Mouse (Mus musculus) erythroblast, embryonic 14.5 days (primary cell): ENCODE data around the gene Ttyh3.

Experiments
- GATA1 ChIP-seq: IDR thresholded peaks from 2 replicates; pipeline ENCODE4 v1.6.1; 2012; ENCODE audit warnings: low read length, inconsistent platforms, mixed read lengths
- TAL1 ChIP-seq: IDR thresholded peaks from 3 replicates; pipeline ENCODE4 v1.6.1; 2012; ENCODE audit warnings: low read length, inconsistent platforms, mixed read lengths

DNA sequence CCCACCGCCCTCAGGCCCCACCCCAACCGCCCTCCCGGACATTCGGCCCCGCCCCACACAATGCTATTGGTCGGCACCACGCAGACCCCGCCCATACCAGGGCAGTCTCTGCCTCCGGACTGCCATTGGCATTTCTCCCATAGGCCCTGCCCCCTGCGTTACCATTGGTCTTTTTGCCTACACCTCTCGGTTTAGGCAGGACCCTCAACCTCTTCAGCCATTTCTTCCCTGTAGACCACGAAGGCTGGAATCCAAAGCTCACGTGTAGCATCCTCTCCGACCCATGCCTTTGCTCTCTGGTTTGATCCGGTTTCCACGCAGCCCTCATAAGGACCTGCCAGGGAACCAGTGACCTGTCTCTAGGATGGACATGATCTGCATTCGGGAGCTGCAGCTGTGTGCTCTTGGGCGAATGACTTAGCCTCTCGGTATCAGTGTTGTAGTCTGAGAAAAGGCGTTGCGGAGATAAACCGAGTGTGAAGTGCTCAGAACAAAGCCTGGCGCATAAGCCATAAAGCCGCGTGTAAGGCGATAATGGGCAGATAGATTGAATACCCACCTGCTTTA lies 353 bp upstream of the Ttyh3 start:
- TF ChIP-seq GATA1 (peak; percentile 26; the same call in 1 of the 2 replicates), TAL1 (no peak)
